Mouse (Mus musculus): ENCODE measurements around the gene Hmx1.

DNA sequence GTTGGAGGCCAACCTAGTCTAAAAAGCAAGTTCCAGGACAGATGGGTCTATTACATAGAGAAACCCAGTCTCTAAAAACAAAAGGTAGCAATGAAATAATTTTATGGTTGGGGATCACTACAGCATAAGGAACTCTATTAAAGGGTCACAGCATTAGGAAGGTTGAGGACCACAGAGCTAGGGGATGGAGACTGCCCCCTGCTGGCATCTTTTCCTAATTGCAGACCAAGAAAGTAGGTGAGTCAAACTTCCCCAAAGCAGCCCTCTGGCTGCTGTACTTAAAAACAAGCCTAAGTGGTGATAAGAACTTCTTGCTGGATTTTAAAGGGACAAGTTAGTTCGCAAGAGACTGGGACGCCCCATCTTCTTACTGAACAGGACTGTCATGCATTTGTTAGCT is 9.8 kb upstream of the Hmx1 start:
- TF ChIP-seq POLR2A (IDR thresholded peaks at IDR 0.05; ENCODE audit: extremely low read depth, insufficient read depth, low read length) (no peak), CTCF (IDR thresholded peaks at IDR 0.05; ENCODE audit: low read depth, low read length) (peak; percentile 35; the same call in 1 of the 2 replicates)

Measured in liver, adult 2 months (tissue).